ENCODE assay signal across 23 mouse cellular contexts in genomic region chr19:33217791-33218300, GRCm38 (mm10).
A peak's percentile ranks its signal among the peaks of the same experiment; 100 is the strongest.
DNase-seq lines count a peak whose midpoint lies in the region; ATAC-seq and TF ChIP-seq lines count a peak whose summit lies in the region.
"Had no signal": no experiment of that assay in that cellular context is flagged by ENCODE, and none has a peak within 500 bp of the region (broad histone marks: within the 10 kb centered on the region; RNA-seq: fewer than 3 reads in every experiment).

No protein-coding gene starts in this region.

- H3K27ac ChIP-seq in heart, embryonic 11.5 days (ENCODE audit: low read depth, low read length): no peak overlapping the region
- no peak overlapping the region for H3K27ac ChIP-seq in lung, embryonic 14.5 days (ENCODE audit: low read depth)
- no peak overlapping the region for H3K27ac ChIP-seq in hindbrain, embryonic 12.5 days
- H3K27ac ChIP-seq: forebrain, embryonic 10.5 days; lung, embryonic 15.5 days; midbrain, embryonic 15.5 days; neural tube, embryonic 15.5 days; stomach, embryonic 15.5 days had no signal

- no peaks in the 10 kb centered on the region for H3K9me3 ChIP-seq in heart, embryonic 11.5 days (replicated peaks; ENCODE audit: control insufficient read depth, low read length)
- H3K9me3 ChIP-seq in lung, embryonic 14.5 days (ENCODE audit: low read depth, low read length): no peaks in the 10 kb centered on the region
- H3K9me3 ChIP-seq in hindbrain, embryonic 12.5 days (replicated peaks): no peaks in the 10 kb centered on the region
- H3K9me3 ChIP-seq: forebrain, embryonic 10.5 days; lung, embryonic 15.5 days; megakaryocyte, embryonic 14.5 days; midbrain, embryonic 15.5 days; neural tube, embryonic 15.5 days; stomach, embryonic 15.5 days had no signal

- no peak overlapping the region for H3K9ac ChIP-seq in heart, embryonic 11.5 days (ENCODE audit: low read depth, low read length)
- no peak overlapping the region for H3K9ac ChIP-seq in lung, embryonic 14.5 days
- H3K9ac ChIP-seq in hindbrain, embryonic 12.5 days: no peak overlapping the region
- H3K9ac ChIP-seq: lung, embryonic 15.5 days; midbrain, embryonic 15.5 days; neural tube, embryonic 15.5 days; stomach, embryonic 15.5 days had no signal

- WGBS in heart, embryonic 11.5 days (ENCODE audit: insufficient replicate concordance): 87% methylated on average over 6 of the region's 6 CpGs
- 77% methylated on average over 6 of the region's 6 CpGs for whole genome bisulfite sequencing in lung, embryonic 14.5 days
- 93% methylated on average over 6 of the region's 6 CpGs for WGBS in hindbrain, embryonic 12.5 days

- no peaks in the 10 kb centered on the region for H3K4me1 ChIP-seq in heart, embryonic 11.5 days (ENCODE audit: control insufficient read depth, insufficient read depth, low read length)
- no peaks in the 10 kb centered on the region for H3K4me1 ChIP-seq in lung, embryonic 14.5 days (ENCODE audit: insufficient read depth)
- peaks cover 5% of the 10 kb centered on the region for H3K4me1 ChIP-seq in hindbrain, embryonic 12.5 days
- H3K4me1 ChIP-seq: neural tube, embryonic 15.5 days had no signal

- peak; percentile 46 to 62 for DNase-seq in heart, adult 18-20 months
- DNase-seq in lung, embryonic 14.5 days: peak; percentile 68
- no peak for DNase-seq in lung, postnatal 36 days
- DNase-seq in 3T3-L1 (ENCODE audit: low read depth, low spot score): peak; percentile 32
- peak; percentile 29 to 39 for DNase-seq in heart, adult 9 months (ENCODE audit: low spot score in 2 of 2)
- DNase-seq in frontal cortex, postnatal 10 days (ENCODE audit: low spot score in 2 of 2): no peak
- DNase-seq: adrenal gland, postnatal 25 days; cerebellum, adult 11-12 months; gastrocnemius, postnatal 14 days; right cerebral cortex, postnatal 25 days; thymus, adult 18-20 months had no signal

- H3K4me2 ChIP-seq in heart, embryonic 11.5 days: no peak overlapping the region
- H3K4me2 ChIP-seq in lung, embryonic 14.5 days: no peak overlapping the region
- H3K4me2 ChIP-seq in hindbrain, embryonic 12.5 days (replicated peaks): no peak overlapping the region
- H3K4me2 ChIP-seq: liver, embryonic 11.5 days; lung, embryonic 15.5 days; midbrain, embryonic 15.5 days; neural tube, embryonic 15.5 days; stomach, embryonic 15.5 days had no signal

- no peaks in the 10 kb centered on the region for H3K36me3 ChIP-seq in heart, embryonic 11.5 days (ENCODE audit: control insufficient read depth, insufficient read depth, low read length)
- H3K36me3 ChIP-seq in lung, embryonic 14.5 days (ENCODE audit: insufficient read depth): no peaks in the 10 kb centered on the region
- no peaks in the 10 kb centered on the region for H3K36me3 ChIP-seq in hindbrain, embryonic 12.5 days
- H3K36me3 ChIP-seq: forebrain, embryonic 10.5 days; lung, embryonic 15.5 days; midbrain, embryonic 15.5 days; neural tube, embryonic 15.5 days; stomach, embryonic 15.5 days had no signal

- H3K4me3 ChIP-seq in heart, embryonic 11.5 days (ENCODE audit: low read depth, low read length): no peak overlapping the region
- no peak overlapping the region for H3K4me3 ChIP-seq in lung, embryonic 14.5 days (ENCODE audit: low read depth, low read length)
- no peak overlapping the region for H3K4me3 ChIP-seq in hindbrain, embryonic 12.5 days
- H3K4me3 ChIP-seq: forebrain, embryonic 10.5 days; lung, embryonic 15.5 days; megakaryocyte, embryonic 14.5 days; midbrain, embryonic 15.5 days; neural tube, embryonic 15.5 days; stomach, embryonic 15.5 days had no signal

- ATAC-seq in heart, embryonic 11.5 days (replicated peaks; ENCODE audit: insufficient number of reproducible peaks, low FRiP score, low TSS enrichment): no peak
- no peak for ATAC-seq in lung, embryonic 14.5 days (ENCODE audit: insufficient read depth)
- ATAC-seq in hindbrain, embryonic 12.5 days (ENCODE audit: low FRiP score): no peak
- ATAC-seq: hindbrain, embryonic 16.5 days; intestine, embryonic 16.5 days; midbrain, embryonic 15.5 days; Patski had no signal

- TF ChIP-seq CTCF in lung, embryonic 14.5 days (IDR thresholded peaks at IDR 0.05; ENCODE audit: low read depth): no peak

- H3K27me3 ChIP-seq in heart, embryonic 11.5 days (ENCODE audit: control insufficient read depth, insufficient read depth, low read length): no peaks in the 10 kb centered on the region
- H3K27me3 ChIP-seq in lung, embryonic 14.5 days (ENCODE audit: insufficient read depth, low read length): no peaks in the 10 kb centered on the region
- H3K27me3 ChIP-seq in hindbrain, embryonic 12.5 days: no peaks in the 10 kb centered on the region
- H3K27me3 ChIP-seq: lung, embryonic 15.5 days; megakaryocyte, embryonic 14.5 days; midbrain, embryonic 15.5 days; neural tube, embryonic 15.5 days; stomach, embryonic 15.5 days had no signal

Comparison
In these comparisons a context has a peak if more than half of its experiments do, and no peak if none do; other contexts are left out.
1. DNase-seq: peak in heart, adult 18-20 months (2 of 2), lung, embryonic 14.5 days (single experiment), 3T3-L1 (single experiment) and heart, adult 9 months (2 of 2); none in lung, postnatal 36 days (single experiment) and frontal cortex, postnatal 10 days (0 of 2).